Mouse (Mus musculus): ENCODE data around the gene Emilin3. TPM values are rescaled to one million over a fixed set of nuclear protein-coding genes. Genes with fewer than 3 reads are reported as not detected.
A peak's percentile ranks its signal among the peaks of the same experiment; 100 is the strongest.

The Emilin3 gene
- polyA plus RNA-seq, 1 experiment = 6.4 TPM

- DNase-seq = peak; percentile 61 to 80
Observed at GRCm38 (mm10) chr2:160915821-160916610, 3.9 kb upstream of the Emilin3 start.

GRCm38 (mm10) chr2:160914656-160915055, 2.5 kb upstream of the Emilin3 start:
- H3K4me3 ChIP-seq (replicated peaks; ENCODE audit: insufficient read depth, low read depth, low read length) = no peak overlapping the region
- peaks cover 39% of the 10 kb centered on the region for H3K4me1 ChIP-seq (ENCODE audit: control insufficient read depth, insufficient read depth, low read length)
- no peak for TF ChIP-seq CTCF (IDR thresholded peaks at IDR 0.05; ENCODE audit: borderline replicate concordance, insufficient read depth, low read depth, low read length)
- TF ChIP-seq POLR2A (IDR thresholded peaks at IDR 0.05; ENCODE audit: borderline replicate concordance, insufficient read depth, low read length) = no peak
- DNase-seq = peak in 1 of 2 experiments; percentile 32
- WGBS = 28% methylated on average over 9 of the region's 9 CpGs
- no peaks in the 10 kb centered on the region for H3K27me3 ChIP-seq (ENCODE audit: control insufficient read depth, insufficient read depth, low read length)
- peak overlapping the region; percentile 96 for H3K27ac ChIP-seq (ENCODE audit: insufficient read depth, low read length)

More at GRCm38 (mm10) chr2:160915821-160916610, 3.9 kb upstream of the Emilin3 start:
- WGBS = 17% methylated on average over 13 of the region's 13 CpGs
- Histone ChIP-seq H3K27ac (ENCODE audit: insufficient read depth, low read length) (peak overlapping the region; percentile 96), H3K27me3 (ENCODE audit: control insufficient read depth, insufficient read depth, low read length) (no peaks in the 10 kb centered on the region), H3K4me3 (replicated peaks; ENCODE audit: insufficient read depth, low read depth, low read length) (no peak overlapping the region), H3K4me1 (ENCODE audit: control insufficient read depth, insufficient read depth, low read length) (peaks cover 42% of the 10 kb centered on the region)
- TF ChIP-seq POLR2A (IDR thresholded peaks at IDR 0.05; ENCODE audit: borderline replicate concordance, insufficient read depth, low read length) (no peak), CTCF (IDR thresholded peaks at IDR 0.05; ENCODE audit: borderline replicate concordance, insufficient read depth, low read depth, low read length) (no peak)

- 1% methylated on average over 60 of the region's 64 CpGs for WGBS
- H3K27me3 ChIP-seq (ENCODE audit: control insufficient read depth, insufficient read depth, low read length) = no peaks in the 10 kb centered on the region
- TF ChIP-seq POLR2A (IDR thresholded peaks at IDR 0.05; ENCODE audit: borderline replicate concordance, insufficient read depth, low read length) (peak; percentile 44; the same call in 1 of the 2 replicates), CTCF (IDR thresholded peaks at IDR 0.05; ENCODE audit: borderline replicate concordance, insufficient read depth, low read depth, low read length) (no peak)
Observed at GRCm38 (mm10) chr2:160911558-160912201, 448 bp downstream of the Emilin3 start.

GRCm38 (mm10) chr2:160910633-160911032, 1.5 kb downstream of the Emilin3 start:
- Histone ChIP-seq H3K27me3 (ENCODE audit: control insufficient read depth, insufficient read depth, low read length) (no peaks in the 10 kb centered on the region), H3K4me3 (replicated peaks; ENCODE audit: insufficient read depth, low read depth, low read length) (no peak overlapping the region), H3K4me1 (ENCODE audit: control insufficient read depth, insufficient read depth, low read length) (peaks cover 50% of the 10 kb centered on the region), H3K27ac (ENCODE audit: insufficient read depth, low read length) (no peak overlapping the region)
- WGBS = 87% methylated on average over 5 of the region's 5 CpGs
- no peak for TF ChIP-seq CTCF (IDR thresholded peaks at IDR 0.05; ENCODE audit: borderline replicate concordance, insufficient read depth, low read depth, low read length)
- TF ChIP-seq POLR2A (IDR thresholded peaks at IDR 0.05; ENCODE audit: borderline replicate concordance, insufficient read depth, low read length) = no peak
- DNase-seq = no peak

More at GRCm38 (mm10) chr2:160911558-160912201, 448 bp downstream of the Emilin3 start:
- Histone ChIP-seq H3K4me3 (replicated peaks; ENCODE audit: insufficient read depth, low read depth, low read length) (peak overlapping the region; percentile 60), H3K4me1 (ENCODE audit: control insufficient read depth, insufficient read depth, low read length) (peaks cover 56% of the 10 kb centered on the region), H3K27ac (ENCODE audit: insufficient read depth, low read length) (peak overlapping the region; percentile 94)
- DNase-seq = peak; percentile 42 to 54

- Histone ChIP-seq H3K27ac (ENCODE audit: insufficient read depth, low read length) (no peak overlapping the region), H3K4me3 (replicated peaks; ENCODE audit: insufficient read depth, low read depth, low read length) (no peak overlapping the region), H3K27me3 (ENCODE audit: control insufficient read depth, insufficient read depth, low read length) (no peaks in the 10 kb centered on the region), H3K4me1 (ENCODE audit: control insufficient read depth, insufficient read depth, low read length) (peaks cover 52% of the 10 kb centered on the region)
- 53% methylated on average over 18 of the region's 18 CpGs for WGBS
- peak in 1 of 2 experiments; percentile 26 for DNase-seq
- TF ChIP-seq CTCF (IDR thresholded peaks at IDR 0.05; ENCODE audit: borderline replicate concordance, insufficient read depth, low read depth, low read length) (no peak), POLR2A (IDR thresholded peaks at IDR 0.05; ENCODE audit: borderline replicate concordance, insufficient read depth, low read length) (no peak)
Observed at GRCm38 (mm10) chr2:160908607-160909006, 3.5 kb downstream of the Emilin3 start.

GRCm38 (mm10) chr2:160906101-160906500, 6.0 kb downstream of the Emilin3 start:
- peak; percentile 83 to 89 for DNase-seq
- H3K27ac ChIP-seq (ENCODE audit: insufficient read depth, low read length) = peak overlapping the region; percentile 97
- H3K4me3 ChIP-seq (replicated peaks; ENCODE audit: insufficient read depth, low read depth, low read length) = no peak overlapping the region
- WGBS = 14% methylated on average over 5 of the region's 5 CpGs
- TF ChIP-seq POLR2A (IDR thresholded peaks at IDR 0.05; ENCODE audit: borderline replicate concordance, insufficient read depth, low read length) (no peak), CTCF (IDR thresholded peaks at IDR 0.05; ENCODE audit: borderline replicate concordance, insufficient read depth, low read depth, low read length) (no peak)
- peaks cover 59% of the 10 kb centered on the region for H3K4me1 ChIP-seq (ENCODE audit: control insufficient read depth, insufficient read depth, low read length)
- no peaks in the 10 kb centered on the region for H3K27me3 ChIP-seq (ENCODE audit: control insufficient read depth, insufficient read depth, low read length)

- TF ChIP-seq CTCF (IDR thresholded peaks at IDR 0.05; ENCODE audit: borderline replicate concordance, insufficient read depth, low read depth, low read length) (no peak), POLR2A (IDR thresholded peaks at IDR 0.05; ENCODE audit: borderline replicate concordance, insufficient read depth, low read length) (no peak)
- peak overlapping the region; percentile 97 for H3K27ac ChIP-seq (ENCODE audit: insufficient read depth, low read length)
- peak; percentile 25 to 36 for DNase-seq
- H3K27me3 ChIP-seq (ENCODE audit: control insufficient read depth, insufficient read depth, low read length) = no peaks in the 10 kb centered on the region
- WGBS = 83% methylated on average over 12 of the region's 12 CpGs
- no peak overlapping the region for H3K4me3 ChIP-seq (replicated peaks; ENCODE audit: insufficient read depth, low read depth, low read length)
- peaks cover 56% of the 10 kb centered on the region for H3K4me1 ChIP-seq (ENCODE audit: control insufficient read depth, insufficient read depth, low read length)
Observed at GRCm38 (mm10) chr2:160905301-160905700, 6.8 kb downstream of the Emilin3 start.

Measured in cerebellum, adult 2 months (tissue).